Mouse (Mus musculus) heart, adult 8-10 months (tissue): ENCODE measurements at regions not wholly inside any gene's neighbourhood (a gene's known extent, or its start where the extent isn't known, plus 50 kb on each side); places are given as distances from the start of the nearest gene placed in this dataset.

Source experiments
- DNase-seq: peaks from one replicate; pipeline ENCODE4 v3.0.0; 2022; ENCODE audit warnings: low spot score

DNA sequence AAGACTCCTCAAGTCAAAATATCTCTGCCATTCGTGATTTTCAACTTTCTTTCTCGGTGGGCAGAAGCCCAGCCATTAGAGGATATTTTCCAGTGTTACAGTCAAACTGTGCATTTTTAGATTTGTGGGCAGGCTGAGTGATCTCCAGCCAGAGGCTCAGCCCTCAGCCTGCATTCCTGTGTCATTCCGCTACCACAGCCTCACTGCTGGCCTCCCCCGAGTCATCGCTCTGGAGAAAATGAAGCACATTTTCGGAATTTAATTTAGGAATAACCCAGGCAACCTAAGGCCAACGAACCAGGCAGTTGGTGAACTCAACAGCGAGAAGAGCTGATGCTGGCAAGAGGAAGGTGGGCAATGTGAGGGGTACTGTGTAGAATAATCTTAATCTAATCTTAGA lies 80.9 kb upstream of the Nudt7 start:
- no peak for DNase-seq

DNA sequence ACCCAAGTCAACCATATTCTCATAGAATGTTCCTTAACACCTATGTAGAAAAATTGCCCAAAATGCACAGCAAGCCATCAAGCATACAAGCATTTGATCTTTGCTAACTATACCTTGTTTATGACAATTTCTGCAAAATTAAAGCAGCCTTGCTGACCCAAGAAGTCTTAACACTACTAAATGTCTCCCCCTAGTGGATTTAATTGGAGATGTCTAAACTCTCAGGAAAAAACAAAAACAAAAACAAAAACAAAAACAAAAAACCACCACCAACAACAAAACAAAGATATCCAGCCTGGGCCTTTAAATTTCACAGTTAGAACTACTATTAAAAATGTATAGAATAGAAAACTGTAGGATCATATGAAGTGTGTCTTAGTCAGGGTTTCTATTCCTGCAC lies 69.8 kb upstream of the Nudt7 start:
- DNase-seq = no peak

DNA sequence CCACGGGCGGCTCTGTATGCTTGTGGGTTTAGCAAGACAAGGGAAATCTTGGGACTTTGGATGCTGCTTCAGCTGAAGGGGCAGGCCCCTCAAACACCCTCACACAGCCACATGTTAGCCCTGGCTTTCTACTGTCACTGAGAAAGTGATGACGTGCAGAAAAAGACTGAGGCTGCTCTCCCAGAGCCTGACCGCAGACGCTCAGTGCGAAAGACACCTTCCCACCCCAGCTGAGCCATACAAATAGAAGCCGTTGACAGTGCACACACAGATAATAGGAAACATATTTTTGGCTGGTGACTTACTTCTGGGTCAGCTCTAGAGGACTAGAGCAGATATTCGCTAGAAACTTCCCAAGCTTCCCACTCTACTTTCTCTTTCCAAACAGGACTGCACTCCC lies 61.0 kb upstream of the Nudt7 start:
- no peak for DNase-seq

DNA sequence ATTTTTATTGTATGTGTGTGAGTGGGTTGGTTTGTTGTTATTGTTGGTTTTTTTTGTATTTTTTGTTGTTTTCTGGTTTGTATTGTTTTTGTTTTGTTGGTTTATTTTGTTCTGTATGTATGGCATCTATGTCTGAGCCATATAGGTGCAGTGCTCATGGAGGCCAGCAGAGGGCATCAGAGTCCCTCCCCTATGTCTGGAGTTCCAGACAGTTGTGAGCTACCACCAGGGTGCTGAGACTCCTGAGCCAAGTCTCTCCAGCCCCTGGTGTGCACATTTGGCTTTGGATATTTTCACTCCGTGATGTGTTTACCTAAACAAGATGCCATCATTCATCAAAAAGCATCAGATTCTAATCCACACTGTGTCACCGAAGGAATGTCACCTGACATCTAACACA lies 59.2 kb upstream of the Nudt7 start:
- DNase-seq = no peak

DNA sequence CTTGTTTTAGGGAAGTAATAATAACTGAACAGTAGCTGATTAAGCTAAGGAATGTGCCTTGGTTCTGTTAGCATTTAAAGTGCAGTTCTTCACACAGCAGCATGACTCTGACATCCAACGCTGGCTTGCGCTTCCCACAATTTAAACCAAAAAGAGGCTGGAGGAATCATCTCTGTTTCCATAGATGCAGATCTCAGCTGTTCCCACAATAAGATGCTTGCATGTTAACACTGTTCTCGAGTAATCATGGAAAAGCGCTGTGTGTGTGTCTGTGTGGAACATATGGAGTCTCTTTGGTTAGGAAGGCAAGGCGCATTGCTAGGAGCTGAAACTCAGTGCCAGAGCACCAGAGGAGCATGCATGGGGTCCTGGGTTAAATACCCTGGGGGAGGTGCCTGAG lies 56.7 kb upstream of the Nudt7 start:
- no peak for DNase-seq

DNA sequence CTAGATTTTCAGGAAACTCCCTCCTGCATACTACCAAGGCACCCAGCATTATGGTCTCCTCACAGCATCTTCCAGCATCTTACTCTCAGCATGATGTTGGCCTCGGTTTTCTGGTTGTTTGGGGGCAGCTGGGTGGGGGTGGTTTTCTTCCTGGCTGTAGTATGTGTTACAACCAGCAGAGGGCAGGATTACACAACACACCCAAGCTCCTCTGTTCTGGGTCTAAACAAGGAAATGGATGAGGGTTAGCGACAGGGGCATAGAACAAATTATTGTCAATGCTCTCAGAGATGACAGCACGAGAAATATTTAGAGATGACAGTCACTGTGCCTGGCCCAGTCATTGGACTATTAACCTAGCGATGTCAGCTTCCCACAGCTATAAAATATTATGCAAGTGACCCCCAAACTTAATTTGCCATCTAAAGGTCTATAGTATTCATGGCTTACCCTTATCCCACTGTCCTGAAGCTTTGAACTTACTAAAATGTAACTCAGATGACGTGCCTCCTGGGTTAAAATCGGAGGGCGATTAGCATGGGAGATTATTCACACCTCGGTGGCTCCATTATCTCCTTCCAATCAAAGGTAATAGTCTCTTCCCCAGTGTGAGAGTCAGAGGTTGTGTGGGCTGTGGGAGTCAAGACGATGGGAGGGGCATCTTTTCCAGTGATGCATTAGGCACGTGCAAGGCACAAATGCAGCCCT lies 52.2 kb upstream of the Nudt7 start:
- DNase-seq = peak; percentile 15

DNA sequence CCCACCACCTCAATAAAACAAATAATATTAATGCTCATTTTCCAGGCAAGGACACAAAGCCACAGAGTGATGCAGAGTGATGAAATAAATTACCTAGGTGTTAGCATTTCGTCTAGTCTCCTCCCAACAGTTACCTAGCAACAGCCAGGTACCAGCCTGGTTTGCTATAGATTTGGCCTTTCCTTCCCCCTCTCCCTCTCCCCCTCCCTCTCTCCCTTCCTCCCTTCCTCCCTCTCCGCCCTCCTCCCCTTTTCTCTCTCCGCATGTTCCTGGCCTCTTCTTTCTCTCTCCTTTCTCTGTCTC lies 51.6 kb upstream of the Nudt7 start:
- no peak for DNase-seq
